Mouse (Mus musculus) myocyte (in vitro differentiated cells): ENCODE data around the gene Tbc1d10c.
A peak's percentile ranks its signal among the peaks of the same experiment; 100 is the strongest.

Experiments
- E2F4 ChIP-seq: IDR thresholded peaks from one replicate; pipeline ENCODE4 v1.6.1; 2011; ENCODE audit warnings: mild to moderate bottlenecking, control low read depth, moderate library complexity; ENCODE audit not compliant: insufficient read depth
- POLR2A ChIP-seq: IDR thresholded peaks from one replicate; pipeline ENCODE4 v1.6.1; 2011; ENCODE audit warnings: low read depth, mild to moderate bottlenecking, control low read depth, moderate library complexity; ENCODE audit not compliant: insufficient read length
- POLR2AphosphoS2 ChIP-seq: IDR thresholded peaks from one replicate; pipeline ENCODE4 v1.6.1; 2011; ENCODE audit warnings: low read depth, control low read depth; ENCODE audit not compliant: insufficient read length
- REST ChIP-seq: IDR thresholded peaks from one replicate; pipeline ENCODE4 v1.6.1; 2011; ENCODE audit warnings: mild to moderate bottlenecking, control low read depth, moderate library complexity; ENCODE audit not compliant: insufficient read depth, insufficient read length
- TCF12 ChIP-seq: IDR thresholded peaks from one replicate; pipeline ENCODE4 v1.6.1; 2011; ENCODE audit warnings: mild to moderate bottlenecking, control low read depth; ENCODE audit not compliant: poor library complexity, insufficient read depth, severe bottlenecking
- USF1 ChIP-seq: IDR thresholded peaks from one replicate; pipeline ENCODE4 v1.6.1; 2011; ENCODE audit warnings: low read depth, mild to moderate bottlenecking, control low read depth, moderate library complexity

DNA sequence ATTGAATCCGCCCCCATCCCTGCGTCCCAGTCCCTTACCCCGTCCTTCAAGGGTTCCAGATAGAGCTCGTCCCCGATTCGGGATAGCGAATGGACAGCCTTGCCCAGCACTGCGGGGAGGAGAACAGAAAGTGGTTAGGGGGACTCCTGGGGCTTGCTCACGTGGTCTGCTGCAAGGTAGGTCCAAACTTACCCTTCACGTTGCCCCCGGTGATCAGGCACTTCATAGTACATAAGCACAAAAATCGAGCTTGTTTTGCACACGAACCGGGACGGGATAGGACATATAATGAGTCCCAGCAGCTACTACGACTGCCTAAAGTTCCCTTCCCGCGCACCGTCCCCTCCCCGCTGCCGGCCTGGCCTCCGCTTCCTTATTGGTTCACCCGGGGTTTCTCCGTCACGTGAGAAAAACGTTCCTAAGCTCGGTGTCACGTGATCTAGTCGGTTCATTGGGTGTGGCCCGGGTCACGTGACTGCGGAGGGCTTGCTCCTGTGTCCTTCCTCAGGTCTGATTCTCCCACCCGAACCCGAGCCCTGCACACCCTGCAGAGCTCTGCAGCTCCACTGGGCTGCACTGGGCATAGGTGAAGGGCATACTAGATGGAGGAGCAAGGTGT lies 10.3 kb upstream of the Tbc1d10c start, which contains the start of gene Rad9a:
- TF ChIP-seq POLR2AphosphoS2 (peak; percentile 84), USF1 (peak; percentile 100), POLR2A (peak; percentile 74), TCF12 (no peak), E2F4 (peak; percentile 74), REST (no peak)
